Mouse (Mus musculus): ENCODE results near the gene Pard3. TPM values are rescaled to one million over a fixed set of nuclear protein-coding genes. Genes with fewer than 3 reads are reported as not detected.

Pard3 gene
- total RNA-seq, 2 experiments from 2014 or later: 26.1 to 28.1 TPM

DNA sequence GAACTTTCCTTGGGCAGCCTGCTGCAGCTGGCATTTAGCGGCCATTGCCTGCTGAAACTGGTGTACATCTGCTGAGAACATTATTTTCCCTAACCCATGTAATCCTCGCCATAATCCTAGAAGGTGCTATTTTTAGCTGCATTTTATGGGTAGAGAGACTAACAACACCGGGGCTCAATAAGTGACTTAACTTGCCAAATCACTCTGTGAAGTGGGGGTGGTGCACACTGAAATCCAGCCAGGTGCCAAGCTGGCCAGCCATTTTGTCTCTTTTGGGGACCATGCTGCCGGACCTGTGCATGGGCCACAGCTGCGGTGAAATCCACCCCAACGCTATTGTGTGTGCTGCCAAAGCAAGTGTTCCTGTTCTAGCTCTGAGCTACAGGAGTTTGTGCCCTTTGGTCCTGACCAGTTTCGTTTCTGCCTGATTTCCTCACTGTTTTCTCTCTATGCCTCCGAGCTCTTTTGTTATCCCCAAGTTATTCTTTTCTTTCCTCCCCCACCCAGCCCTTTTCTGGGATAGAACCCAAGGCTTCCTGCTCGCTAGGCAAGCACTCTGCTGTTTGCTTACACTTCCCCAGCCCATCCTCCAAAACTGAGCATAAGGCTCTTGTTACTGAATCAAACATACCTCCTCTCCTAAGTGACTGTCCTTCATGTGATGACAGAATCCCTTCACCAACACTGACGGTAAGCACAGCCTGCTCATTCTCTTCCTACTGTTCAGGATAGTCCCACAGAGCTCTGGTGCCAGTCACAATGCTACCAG is 375.9 kb downstream of the Pard3 start:
- Histone ChIP-seq H3K4me3 (peak overlapping the region; percentile 10), H3K27ac (peak overlapping the region; percentile 75)
- TF ChIP-seq CTCF (conservative IDR thresholded peaks at IDR 0.05): no peak
- DNase-seq (ENCODE audit: low spot score in 2 of 2): peak; percentile 58 to 80

DNA sequence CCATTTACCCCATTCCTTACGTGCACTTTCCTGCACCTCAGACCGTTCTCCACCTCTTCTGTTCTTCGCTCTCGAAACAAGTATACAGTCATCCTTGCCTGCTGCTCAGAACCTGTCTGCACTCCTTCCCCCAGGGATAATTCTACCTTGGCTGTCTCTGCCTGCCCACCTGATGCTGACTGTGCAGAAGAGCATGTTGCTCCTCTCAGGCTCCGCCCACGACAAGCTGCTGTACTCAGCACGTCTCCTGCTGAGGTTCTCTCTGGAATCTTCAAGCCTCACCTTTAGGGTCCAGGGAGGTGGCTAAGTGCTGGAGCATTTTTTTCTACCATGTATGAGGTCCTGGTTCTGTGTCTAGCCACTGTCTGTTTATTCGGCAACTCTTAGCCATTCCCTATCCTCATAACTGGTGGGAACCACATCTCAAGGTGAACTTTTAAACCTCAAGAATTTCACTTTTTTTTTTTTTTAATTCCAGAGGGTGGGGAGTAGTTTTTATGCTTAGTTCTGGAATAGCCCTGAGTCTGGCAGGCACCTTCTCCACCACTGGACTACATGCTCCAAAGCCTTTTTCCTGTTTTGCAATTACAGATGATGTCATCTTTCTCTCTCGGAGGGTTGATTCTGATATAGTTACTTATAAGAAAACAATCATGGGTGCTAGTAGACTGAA is 376.6 kb downstream of the Pard3 start:
- TF ChIP-seq CTCF (conservative IDR thresholded peaks at IDR 0.05): no peak
- DNase-seq (ENCODE audit: low spot score in 2 of 2): no peak
- peak overlapping the region; percentile 75 for H3K27ac ChIP-seq
- peak overlapping the region; percentile 10 for H3K4me3 ChIP-seq

DNA sequence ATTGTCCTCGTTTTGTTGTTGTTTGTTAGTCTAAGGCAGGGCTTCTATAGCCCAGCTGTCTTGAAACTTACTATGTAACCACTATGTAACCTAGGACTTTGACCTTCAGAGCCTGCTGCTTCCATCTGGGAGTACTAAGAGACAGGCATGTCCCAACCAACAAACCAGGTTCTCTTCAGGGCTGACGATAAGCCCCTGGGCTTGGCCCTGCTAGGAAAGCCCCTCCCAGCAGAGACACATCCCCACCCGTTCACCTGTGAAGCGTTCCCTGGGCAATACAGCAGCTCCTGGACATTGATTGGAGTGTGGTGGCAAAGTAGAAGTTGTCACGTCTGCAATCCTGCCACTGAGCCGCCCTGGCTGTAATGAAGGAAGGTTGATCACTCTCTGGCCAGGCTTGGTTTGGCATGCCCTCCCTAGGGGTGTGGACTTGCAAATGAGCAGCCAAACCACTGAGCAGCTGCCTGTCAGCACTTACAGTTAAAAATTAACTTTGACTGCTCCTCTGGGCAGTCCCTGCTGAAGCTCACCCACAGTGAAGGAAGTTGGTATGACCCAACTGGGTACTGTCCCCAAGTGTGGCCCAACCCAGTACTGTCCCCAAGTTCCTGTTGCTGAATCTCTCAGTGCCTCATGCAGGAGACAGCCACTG is 377.3 kb downstream of the Pard3 start:
- Histone ChIP-seq H3K4me3 (no peak overlapping the region), H3K27ac (peak overlapping the region; percentile 75)
- no peak for TF ChIP-seq CTCF (conservative IDR thresholded peaks at IDR 0.05)
- DNase-seq (ENCODE audit: low spot score in 2 of 2): no peak

DNA sequence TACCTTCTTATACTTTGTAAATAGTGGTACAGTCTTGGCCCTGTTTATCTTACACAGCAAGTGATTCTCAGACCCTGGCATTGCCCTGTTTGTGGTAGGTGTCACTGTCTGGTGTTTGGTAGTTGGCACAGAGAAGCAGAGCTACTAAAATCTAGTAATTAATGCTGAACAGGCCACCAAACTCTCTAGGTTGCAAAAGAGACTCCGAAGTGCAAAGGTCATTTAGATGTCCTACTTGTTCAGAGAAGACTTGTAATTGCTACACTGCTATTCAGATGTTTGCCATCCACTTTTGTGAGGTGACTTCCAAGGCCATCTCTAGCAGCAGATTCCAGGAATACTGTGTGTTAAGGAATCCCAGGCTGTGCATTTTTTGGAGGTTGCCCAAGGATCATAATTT is 383.7 kb downstream of the Pard3 start:
- TF ChIP-seq CTCF (conservative IDR thresholded peaks at IDR 0.05): no peak
- Histone ChIP-seq H3K27ac (no peak overlapping the region), H3K4me3 (no peak overlapping the region)
- DNase-seq (ENCODE audit: low spot score in 2 of 2): no peak

DNA sequence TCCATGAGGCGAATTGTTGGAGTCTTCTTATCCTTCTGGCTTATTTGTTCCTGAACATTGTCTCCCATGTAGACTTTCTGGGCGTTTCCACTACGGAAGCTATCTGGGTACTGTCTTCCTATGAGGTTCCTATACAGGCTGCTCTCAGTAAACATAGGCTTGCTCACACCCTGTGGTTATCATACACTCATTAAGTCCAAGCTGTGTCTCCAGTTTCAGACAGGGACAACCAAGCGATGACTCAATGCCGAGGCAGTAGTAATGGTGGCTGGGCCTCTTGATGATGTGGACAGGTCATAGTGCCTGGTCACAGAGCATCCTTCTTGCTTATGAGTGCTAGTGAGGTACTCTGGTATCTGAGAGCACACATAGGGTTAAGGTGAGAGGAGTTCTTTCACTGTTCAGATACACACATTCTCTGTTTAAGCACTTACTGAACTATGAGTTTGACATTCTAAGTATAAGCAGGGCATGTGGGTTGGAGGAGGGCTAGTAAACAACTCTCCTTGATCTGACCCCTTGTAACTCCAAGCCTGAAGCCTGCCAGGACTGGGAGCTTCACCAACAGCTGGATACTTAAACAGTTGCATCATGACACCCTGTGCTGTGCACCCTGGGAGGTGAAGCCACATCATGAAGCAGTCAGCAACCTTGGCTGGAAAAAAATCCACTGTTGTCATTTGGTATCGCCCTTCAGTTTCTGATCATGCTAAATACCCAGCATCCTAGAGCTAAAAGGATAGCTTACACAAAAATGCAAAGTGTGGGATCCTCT is 385.6 kb downstream of the Pard3 start:
- TF ChIP-seq CTCF (conservative IDR thresholded peaks at IDR 0.05): no peak
- Histone ChIP-seq H3K4me3 (no peak overlapping the region), H3K27ac (no peak overlapping the region)
- DNase-seq (ENCODE audit: low spot score in 2 of 2): no peak

DNA sequence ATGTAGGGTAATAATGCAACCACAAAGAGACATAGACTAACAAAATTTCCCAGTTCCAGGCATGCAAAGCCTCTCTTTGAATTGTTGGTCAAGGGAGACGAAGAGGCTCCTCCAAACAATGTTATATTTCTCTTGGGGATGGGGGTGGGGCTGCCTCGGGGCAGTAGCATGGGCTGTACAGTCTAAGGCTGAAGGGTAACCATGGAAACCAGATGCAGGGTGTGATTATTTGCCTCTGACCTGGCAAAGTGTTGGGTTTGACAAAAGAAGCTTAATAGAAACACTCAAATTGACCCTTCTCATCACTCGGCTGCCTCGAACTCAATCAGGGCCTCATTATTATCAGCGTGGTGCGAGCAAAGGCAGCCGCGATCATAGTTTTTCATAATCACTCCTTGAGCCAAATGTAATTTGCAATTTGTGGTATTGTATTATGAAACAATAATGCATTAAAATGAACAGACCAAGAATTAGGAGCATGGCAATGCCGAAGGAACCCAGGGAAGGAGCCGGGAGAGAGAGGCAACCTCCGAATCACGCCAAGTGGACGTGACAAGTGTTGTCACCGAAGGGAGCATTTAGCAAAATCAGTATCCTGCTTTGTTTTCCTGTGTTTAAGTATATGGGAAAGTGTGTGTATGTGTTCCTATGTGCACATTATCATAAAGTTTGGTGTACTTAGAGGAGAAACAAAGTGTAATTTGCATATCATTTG is 387.4 kb downstream of the Pard3 start:
- no peak overlapping the region for H3K4me3 ChIP-seq
- DNase-seq (ENCODE audit: low spot score in 2 of 2): no peak
- TF ChIP-seq CTCF (conservative IDR thresholded peaks at IDR 0.05): no peak
- H3K27ac ChIP-seq: no peak overlapping the region

DNA sequence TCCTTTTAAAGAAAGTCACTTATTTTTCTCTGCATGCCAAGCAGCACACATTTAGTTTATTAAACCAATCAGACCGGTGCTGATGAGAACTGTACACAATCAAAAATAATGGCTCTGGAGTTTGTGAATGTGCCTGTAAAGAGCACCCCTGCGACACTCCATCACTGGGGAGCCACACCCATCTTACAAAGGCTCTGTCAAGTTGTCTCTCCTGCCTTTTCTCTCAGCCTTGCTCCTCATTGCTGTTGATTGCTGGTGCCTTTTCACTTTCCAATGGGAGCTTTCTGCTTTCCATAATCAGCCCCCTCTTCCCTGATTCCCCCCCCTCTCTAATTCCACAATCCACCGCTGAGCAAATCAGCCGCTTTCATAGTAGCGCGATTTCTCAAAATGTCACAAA is 388.7 kb downstream of the Pard3 start:
- no peak overlapping the region for H3K27ac ChIP-seq
- TF ChIP-seq CTCF (conservative IDR thresholded peaks at IDR 0.05): no peak
- DNase-seq (ENCODE audit: low spot score in 2 of 2): no peak
- H3K4me3 ChIP-seq: no peak overlapping the region

DNA sequence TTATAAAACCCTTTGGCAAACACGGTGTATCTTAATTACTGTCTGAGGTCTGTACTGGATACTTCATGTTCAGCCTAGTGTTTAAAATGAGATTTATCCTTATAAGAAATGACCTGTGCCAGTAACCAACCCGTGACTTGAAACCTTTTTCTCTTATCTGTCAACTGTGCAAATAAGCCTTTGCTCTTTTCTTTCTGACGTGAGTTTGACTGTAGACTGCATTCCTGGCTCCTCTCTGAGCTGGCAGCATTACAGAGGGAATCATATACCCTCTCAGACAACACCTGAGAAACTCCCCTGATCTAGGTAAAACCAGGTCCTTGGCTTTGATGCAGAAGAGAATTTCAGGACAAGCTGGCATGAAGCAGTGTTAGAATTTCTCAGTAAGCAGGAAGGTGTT is 394.2 kb downstream of the Pard3 start:
- Histone ChIP-seq H3K4me3 (no peak overlapping the region), H3K27ac (no peak overlapping the region)
- TF ChIP-seq CTCF (conservative IDR thresholded peaks at IDR 0.05): no peak
- DNase-seq (ENCODE audit: low spot score in 2 of 2): no peak

DNA sequence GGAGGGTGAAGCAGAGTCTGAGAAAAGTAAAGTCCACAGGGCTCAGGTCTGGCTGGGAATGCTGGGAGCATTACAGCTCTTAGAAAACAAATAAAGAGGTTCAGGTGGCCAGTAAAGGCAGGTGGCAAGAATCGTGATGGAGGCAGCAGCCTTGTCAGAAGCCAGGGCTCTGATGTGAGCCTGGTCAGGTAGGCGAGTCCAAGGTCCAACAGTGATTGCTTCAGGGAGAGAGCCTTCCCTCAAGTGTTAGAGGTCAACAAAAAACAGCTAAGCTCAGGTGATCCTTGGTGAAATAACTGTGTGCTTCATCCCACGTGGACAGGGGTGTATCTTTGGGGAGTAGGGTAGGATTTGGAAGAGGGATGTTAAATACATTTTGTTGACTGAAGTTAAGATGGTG is 397.5 kb downstream of the Pard3 start:
- Histone ChIP-seq H3K27ac (no peak overlapping the region), H3K4me3 (no peak overlapping the region)
- TF ChIP-seq CTCF (conservative IDR thresholded peaks at IDR 0.05): no peak
- DNase-seq (ENCODE audit: low spot score in 2 of 2): no peak

DNA sequence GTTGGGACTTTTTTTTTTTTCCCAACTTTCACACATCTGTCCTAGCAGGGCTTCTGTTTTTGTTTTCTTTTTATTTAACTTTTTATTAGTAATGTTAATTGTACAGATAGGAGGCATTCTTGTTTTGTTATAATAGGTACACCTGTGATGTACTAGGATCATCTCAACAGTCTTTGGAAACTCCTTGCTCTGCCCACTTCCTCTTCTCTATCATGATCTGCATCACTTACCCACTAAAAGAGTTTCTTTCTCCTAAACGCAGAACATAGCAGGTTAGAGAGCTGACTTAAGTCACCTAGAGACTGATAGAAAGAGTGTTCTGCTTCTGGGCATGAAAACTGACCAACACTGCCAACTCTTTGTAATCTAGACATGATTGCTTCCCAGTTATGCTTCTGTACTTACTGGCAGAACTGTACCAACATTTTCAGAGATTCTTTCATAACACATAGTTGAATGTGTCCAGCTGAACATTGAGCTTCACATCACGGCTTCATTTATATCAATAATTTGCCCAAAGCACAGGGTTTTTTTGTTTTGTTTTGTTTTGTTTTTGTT is 398.8 kb downstream of the Pard3 start:
- TF ChIP-seq CTCF (conservative IDR thresholded peaks at IDR 0.05): no peak
- H3K4me3 ChIP-seq: no peak overlapping the region
- H3K27ac ChIP-seq: no peak overlapping the region
- DNase-seq (ENCODE audit: low spot score in 2 of 2): no peak

DNA sequence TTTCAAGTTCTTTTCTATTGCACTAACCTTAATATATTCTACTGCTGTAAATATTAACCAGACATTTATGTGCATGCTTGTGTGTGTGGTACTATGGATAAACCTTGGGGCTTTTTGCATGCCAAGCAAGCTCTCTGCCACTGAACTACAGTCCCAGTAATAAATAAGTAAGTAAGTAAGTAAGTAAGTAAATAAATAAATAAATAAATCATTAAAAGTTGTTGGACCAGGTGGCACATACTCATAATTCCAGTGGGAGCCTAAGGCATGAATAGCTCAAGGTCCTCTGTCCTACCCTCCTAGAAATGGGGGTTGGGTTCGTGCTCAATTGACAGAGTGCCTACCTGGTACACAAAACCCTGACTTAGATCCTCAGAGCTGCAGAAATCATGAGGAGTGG is 400.6 kb downstream of the Pard3 start:
- no peak for TF ChIP-seq CTCF (conservative IDR thresholded peaks at IDR 0.05)
- no peak overlapping the region for H3K4me3 ChIP-seq
- no peak for DNase-seq (ENCODE audit: low spot score in 2 of 2)
- H3K27ac ChIP-seq: no peak overlapping the region

DNA sequence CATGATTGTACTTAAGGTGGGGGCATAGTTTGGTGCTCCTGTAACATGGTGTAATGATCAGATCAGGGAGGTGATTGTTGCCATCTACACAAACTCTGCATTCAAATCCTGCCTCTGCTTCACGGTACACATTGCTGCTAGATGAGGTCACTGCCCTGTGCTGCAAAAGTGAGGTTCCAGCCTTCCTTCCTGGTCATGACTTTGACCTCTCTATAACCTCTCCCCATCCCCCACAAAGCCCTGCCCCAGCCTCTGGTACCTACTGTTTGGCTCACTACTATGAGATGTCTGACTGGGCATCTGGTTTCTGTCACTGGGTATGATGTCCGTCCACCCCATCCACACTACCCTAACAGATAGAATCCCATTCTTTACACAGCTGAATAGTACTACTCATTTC is 408.5 kb downstream of the Pard3 start:
- no peak overlapping the region for H3K4me3 ChIP-seq
- DNase-seq (ENCODE audit: low spot score in 2 of 2): no peak

More for the DNA sequence above, 408.5 kb downstream of the Pard3 start:
- TF ChIP-seq CTCF (conservative IDR thresholded peaks at IDR 0.05): no peak
- no peak overlapping the region for H3K27ac ChIP-seq
